Mouse (Mus musculus): Measurements from ENCODE around the gene Tmem209. TPM values are rescaled to one million over a fixed set of nuclear protein-coding genes. Genes with fewer than 3 reads are reported as not detected.
A peak's percentile ranks its signal among the peaks of the same experiment; 100 is the strongest.

Tmem209 gene
- polyA plus RNA-seq, 1 experiment from 2014 or later, result 32.9 TPM

DNA sequence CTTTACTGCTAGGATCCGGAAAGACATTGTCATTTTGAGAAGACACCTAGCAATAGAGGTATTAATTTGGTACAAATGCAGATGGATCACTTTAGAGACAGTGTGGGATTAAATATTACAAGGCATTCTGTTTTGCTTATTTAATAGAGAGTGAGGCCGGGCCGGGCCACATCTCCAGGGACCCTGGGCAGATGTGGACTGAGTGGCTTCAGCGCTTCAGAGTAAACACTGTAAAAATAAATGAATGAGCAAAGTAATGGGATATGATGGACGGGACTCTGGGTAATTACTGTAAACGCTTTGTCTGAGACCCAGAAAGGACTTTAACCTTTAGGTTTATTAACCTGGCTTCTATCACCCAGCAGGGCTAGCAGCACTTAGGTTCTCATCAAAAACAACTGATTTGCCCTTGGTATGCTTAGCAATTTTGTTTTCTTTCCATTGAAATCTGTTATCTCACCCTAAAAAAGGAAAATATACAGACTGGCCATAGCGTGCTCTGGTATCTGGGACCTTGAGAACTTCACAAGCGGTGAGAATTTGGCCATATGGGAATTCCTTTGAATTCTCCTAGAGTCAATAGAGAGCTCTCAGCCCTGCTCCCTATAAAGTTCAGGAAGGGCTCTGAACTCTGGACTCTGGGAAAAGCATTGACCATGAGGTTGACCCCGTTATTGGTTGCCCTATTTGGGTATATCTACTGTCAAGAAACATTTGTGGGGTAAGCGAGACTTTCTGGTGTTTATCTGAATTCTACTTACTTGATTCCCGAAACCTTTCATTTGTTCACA is 31.6 kb upstream of the Tmem209 start, which contains the start of gene Cpa2:
TSS of gene Cpa2 (plus strand) at position 574 of the 791 bp plus-strand sequence.
- Histone ChIP-seq H3K9ac (no peak within 1 kb of the TSS), H3K4me1 (replicated peaks; ENCODE audit: control insufficient read depth, insufficient read depth, low read length) (peaks cover 11% of the 10 kb centered on the region; the same call in 1 of the 2 replicates), H3K9me3 (ENCODE audit: control insufficient read depth, low read length) (no peaks in the 10 kb centered on the region), H3K36me3 (replicated peaks; ENCODE audit: control insufficient read depth, insufficient read depth) (no peaks in the 10 kb centered on the region), H3K4me2 (replicated peaks) (no peak within 1 kb of the TSS), H3K27me3 (ENCODE audit: control insufficient read depth, insufficient read depth, low read length) (no peaks in the 10 kb centered on the region), H3K4me3 (replicated peaks; ENCODE audit: low read length) (no peak within 1 kb of the TSS), H3K27ac (no peak within 1 kb of the TSS; the same call in 1 of the 2 replicates)
- no peak for DNase-seq (ENCODE audit: low spot score)
- no peak for ATAC-seq (ENCODE audit: low FRiP score)
- whole genome bisulfite sequencing, result 73% methylated on average over 11 of the region's 11 CpGs

DNA sequence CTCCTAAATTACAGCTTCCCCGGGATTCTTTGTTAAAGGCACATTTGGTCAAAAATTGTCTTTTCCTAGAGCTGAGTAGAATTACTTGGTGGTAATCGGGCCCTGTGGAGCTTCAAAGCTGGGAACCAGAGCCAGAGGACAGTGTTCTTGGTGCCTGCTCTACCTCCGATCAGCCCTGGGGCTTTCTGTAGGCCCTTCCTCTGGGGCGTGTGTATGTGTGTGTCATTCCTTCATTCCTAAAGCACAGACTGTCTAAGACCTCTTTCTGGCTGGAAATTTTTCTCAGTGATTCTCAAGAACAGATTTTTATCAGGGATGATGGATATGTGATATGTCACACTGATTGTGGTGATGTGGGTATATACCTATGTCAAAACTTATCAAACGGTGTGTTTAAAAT is 29.2 kb upstream of the Tmem209 start:
- no peak overlapping the region for H3K9ac ChIP-seq
- H3K36me3 ChIP-seq (replicated peaks; ENCODE audit: control insufficient read depth, insufficient read depth), result no peaks in the 10 kb centered on the region
- ATAC-seq (ENCODE audit: low FRiP score), result no peak
- H3K27ac ChIP-seq, result no peak overlapping the region
- 85% methylated on average over 5 of the region's 5 CpGs for WGBS
- no peak for DNase-seq (ENCODE audit: low spot score)
- no peaks in the 10 kb centered on the region for H3K4me1 ChIP-seq (replicated peaks; ENCODE audit: control insufficient read depth, insufficient read depth, low read length)
- no peaks in the 10 kb centered on the region for H3K27me3 ChIP-seq (ENCODE audit: control insufficient read depth, insufficient read depth, low read length)
- no peak overlapping the region for H3K4me3 ChIP-seq (replicated peaks; ENCODE audit: low read length)
- no peak overlapping the region for H3K4me2 ChIP-seq (replicated peaks)
- no peaks in the 10 kb centered on the region for H3K9me3 ChIP-seq (ENCODE audit: control insufficient read depth, low read length)

DNA sequence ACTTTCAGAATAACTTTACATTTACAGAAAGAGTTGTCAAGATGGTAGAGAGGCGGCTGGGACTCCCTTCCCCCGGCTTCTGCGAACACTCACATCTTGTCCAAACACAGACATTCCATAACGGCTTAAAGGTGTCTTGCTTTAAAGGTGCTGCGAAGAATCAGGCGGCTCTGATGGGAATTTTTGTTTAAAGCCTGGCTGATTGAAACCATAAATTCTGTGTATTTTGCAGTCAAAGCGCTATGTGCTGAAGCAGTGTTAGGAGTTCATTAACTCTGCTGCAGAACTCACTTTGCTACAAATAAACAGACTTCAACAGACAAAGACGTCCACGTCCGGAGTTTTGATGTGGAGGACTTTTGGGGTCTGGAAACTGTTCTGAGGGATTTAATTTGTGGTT is 28.7 kb upstream of the Tmem209 start:
- Histone ChIP-seq H3K27me3 (ENCODE audit: control insufficient read depth, insufficient read depth, low read length) (no peaks in the 10 kb centered on the region), H3K9ac (no peak overlapping the region), H3K4me2 (replicated peaks) (no peak overlapping the region), H3K27ac (no peak overlapping the region), H3K4me3 (replicated peaks; ENCODE audit: low read length) (no peak overlapping the region), H3K36me3 (replicated peaks; ENCODE audit: control insufficient read depth, insufficient read depth) (no peaks in the 10 kb centered on the region), H3K9me3 (ENCODE audit: control insufficient read depth, low read length) (no peaks in the 10 kb centered on the region), H3K4me1 (replicated peaks; ENCODE audit: control insufficient read depth, insufficient read depth, low read length) (no peaks in the 10 kb centered on the region)
- 69% methylated on average over 10 of the region's 10 CpGs for WGBS
- DNase-seq (ENCODE audit: low spot score) (no peak), ATAC-seq (ENCODE audit: low FRiP score) (no peak)

DNA sequence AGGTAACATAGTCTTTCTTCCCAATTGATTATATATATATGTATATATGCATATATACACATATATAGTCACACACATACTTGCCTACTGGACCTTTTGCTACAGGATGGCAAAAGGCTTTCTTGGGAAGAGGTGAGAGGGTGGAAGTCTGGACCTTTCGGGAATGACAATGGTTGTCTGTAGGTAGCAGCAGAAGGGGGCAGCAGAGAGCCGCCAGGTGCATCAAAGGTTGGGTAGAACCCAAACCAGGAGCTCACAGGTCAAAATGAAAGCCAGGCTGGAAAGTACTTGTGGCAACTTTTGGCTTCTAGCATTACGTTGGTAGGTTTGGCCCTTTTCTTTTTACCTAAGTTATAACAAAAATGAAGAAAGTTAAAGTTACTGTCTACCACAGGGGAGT is 25.8 kb upstream of the Tmem209 start:
- H3K4me2 ChIP-seq (replicated peaks), result no peak overlapping the region
- WGBS, result 45% methylated on average over 3 of the region's 3 CpGs

DNA sequence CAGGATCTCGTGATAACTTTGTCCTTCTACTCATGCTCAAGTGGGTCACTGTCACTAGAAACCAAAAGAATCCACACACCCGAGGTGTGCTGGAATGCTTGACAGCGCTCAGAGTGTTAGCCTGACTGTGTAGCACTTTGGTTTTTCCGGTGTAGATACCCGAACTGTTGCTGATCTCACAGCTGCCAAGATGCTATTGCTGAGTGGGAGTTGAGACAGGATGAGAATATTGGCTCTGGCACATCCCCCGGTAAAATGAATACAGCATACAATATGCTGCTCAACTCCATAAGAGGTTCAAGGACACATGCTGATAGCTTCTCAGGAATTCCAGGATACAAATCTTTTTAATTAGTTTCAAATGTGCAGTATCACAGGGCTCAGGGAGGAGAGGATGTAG is 19.2 kb upstream of the Tmem209 start:
- Histone ChIP-seq H3K9me3 (ENCODE audit: control insufficient read depth, low read length) (no peaks in the 10 kb centered on the region), H3K36me3 (replicated peaks; ENCODE audit: control insufficient read depth, insufficient read depth) (no peaks in the 10 kb centered on the region), H3K4me3 (replicated peaks; ENCODE audit: low read length) (no peak overlapping the region), H3K27ac (no peak overlapping the region), H3K4me1 (replicated peaks; ENCODE audit: control insufficient read depth, insufficient read depth, low read length) (peaks cover 11% of the 10 kb centered on the region; the same call in 1 of the 2 replicates), H3K9ac (no peak overlapping the region), H3K4me2 (replicated peaks) (no peak overlapping the region), H3K27me3 (ENCODE audit: control insufficient read depth, insufficient read depth, low read length) (no peaks in the 10 kb centered on the region)
- WGBS, result 76% methylated on average over 6 of the region's 6 CpGs
- ATAC-seq (ENCODE audit: low FRiP score), result no peak
- no peak for DNase-seq (ENCODE audit: low spot score)

More for the DNA sequence above, 25.8 kb upstream of the Tmem209 start:
- ATAC-seq (ENCODE audit: low FRiP score) (no peak), DNase-seq (ENCODE audit: low spot score) (no peak)
- H3K27ac ChIP-seq, result no peak overlapping the region
- no peak overlapping the region for H3K9ac ChIP-seq
- no peaks in the 10 kb centered on the region for H3K27me3 ChIP-seq (ENCODE audit: control insufficient read depth, insufficient read depth, low read length)
- no peaks in the 10 kb centered on the region for H3K9me3 ChIP-seq (ENCODE audit: control insufficient read depth, low read length)
- H3K36me3 ChIP-seq (replicated peaks; ENCODE audit: control insufficient read depth, insufficient read depth), result no peaks in the 10 kb centered on the region
- no peaks in the 10 kb centered on the region for H3K4me1 ChIP-seq (replicated peaks; ENCODE audit: control insufficient read depth, insufficient read depth, low read length)
- H3K4me3 ChIP-seq (replicated peaks; ENCODE audit: low read length), result no peak overlapping the region

DNA sequence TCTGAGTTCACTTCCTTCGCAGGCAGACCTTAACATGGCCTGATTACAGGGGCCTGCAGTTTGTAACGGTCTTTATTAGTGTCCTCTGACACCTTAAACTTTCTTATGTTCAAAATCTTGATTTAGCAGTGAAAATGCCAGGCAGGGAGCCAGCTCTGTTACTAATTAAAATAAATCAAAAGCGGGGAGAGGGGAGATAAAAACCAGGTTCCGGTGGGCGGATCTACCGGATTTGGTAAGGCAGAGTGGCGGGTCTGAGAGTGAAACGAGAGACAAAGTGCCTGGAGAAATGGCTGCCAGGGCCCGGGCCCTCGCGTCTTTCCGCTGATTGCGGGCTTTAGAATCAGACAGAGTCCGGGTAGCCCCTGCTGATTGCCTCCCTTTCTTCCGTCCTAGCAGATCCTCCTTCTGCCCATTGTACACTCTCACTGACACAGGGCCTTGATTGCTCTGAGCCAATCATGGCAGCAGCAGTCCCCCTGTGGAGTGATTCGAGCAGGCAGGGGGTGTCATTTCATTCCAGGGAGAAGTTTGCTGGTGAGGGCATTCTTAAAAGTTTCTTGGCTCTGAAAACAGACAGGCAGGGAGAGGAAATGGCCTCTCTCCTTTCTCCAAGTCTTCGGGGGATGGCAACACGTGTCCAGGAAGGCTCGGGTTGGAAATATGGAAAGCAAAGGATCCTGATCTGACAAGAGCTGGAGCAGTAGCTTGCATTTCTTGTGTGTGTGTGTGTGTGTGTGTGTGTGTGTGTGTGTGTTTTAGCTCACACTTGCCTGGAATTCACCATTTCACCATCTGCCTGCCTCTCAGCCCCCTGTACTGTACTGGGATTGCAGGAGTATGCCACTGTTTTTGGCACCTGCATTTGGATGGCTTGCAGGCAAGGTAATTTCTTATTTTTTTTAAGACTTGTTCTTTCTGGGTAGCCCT is 17.3 kb upstream of the Tmem209 start:
- Histone ChIP-seq H3K4me1 (replicated peaks; ENCODE audit: control insufficient read depth, insufficient read depth, low read length) (peaks cover 11% of the 10 kb centered on the region; the same call in 1 of the 2 replicates), H3K9ac (peak overlapping the region; percentile 12; the same call in 1 of the 2 replicates), H3K27me3 (ENCODE audit: control insufficient read depth, insufficient read depth, low read length) (no peaks in the 10 kb centered on the region), H3K9me3 (ENCODE audit: control insufficient read depth, low read length) (no peaks in the 10 kb centered on the region), H3K4me3 (replicated peaks; ENCODE audit: low read length) (no peak overlapping the region), H3K36me3 (replicated peaks; ENCODE audit: control insufficient read depth, insufficient read depth) (no peaks in the 10 kb centered on the region), H3K4me2 (replicated peaks) (peak overlapping the region; percentile 43), H3K27ac (peak overlapping the region; percentile 71)
- WGBS, result 11% methylated on average over 19 of the region's 19 CpGs
- peak; percentile 65; the same call in 1 of the 2 replicates for ATAC-seq (ENCODE audit: low FRiP score)
- DNase-seq (ENCODE audit: low spot score), result peak; percentile 50

DNA sequence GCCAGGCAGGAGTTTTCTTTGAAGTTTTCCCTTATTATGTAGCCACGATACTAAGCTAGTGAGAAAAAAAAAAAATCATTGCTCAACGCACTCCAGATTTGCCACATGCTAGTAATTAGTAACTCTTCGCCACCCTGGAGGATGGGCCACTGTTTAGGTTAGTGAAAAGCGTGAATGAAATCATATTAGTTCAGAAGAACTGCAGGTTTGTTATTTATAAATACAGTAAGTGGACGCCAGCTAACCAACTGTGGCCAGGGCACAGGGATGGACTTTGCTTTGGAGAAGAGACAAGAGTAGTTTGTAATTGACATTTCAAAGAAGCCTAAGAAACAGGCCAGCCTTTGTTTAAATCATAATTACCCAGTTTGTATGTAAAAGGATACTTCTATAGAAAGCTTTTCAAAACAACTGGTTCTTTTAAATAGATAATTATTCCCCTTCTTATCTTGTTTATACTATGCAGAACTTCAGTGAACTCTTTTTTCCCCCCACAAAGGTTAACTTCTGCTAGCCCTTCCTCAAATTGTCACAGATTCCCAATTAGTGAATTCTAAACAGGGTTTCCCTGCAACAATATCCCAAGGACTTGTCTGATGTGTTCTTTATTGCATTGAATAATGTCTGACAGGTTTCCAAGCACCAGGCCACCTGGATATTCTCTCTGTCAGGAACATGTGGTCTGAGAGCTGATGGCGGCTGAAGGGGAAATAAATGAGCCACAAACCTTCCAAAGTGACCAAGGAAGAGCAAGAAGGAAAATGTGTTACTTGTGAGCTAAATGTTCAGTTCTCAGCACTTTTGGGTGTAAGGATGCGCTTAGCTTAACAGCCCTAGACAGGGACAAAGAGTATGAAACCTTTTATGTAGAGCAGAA is 16.1 kb upstream of the Tmem209 start:
- Histone ChIP-seq H3K4me3 (replicated peaks; ENCODE audit: low read length) (no peak overlapping the region), H3K4me1 (replicated peaks; ENCODE audit: control insufficient read depth, insufficient read depth, low read length) (peaks cover 11% of the 10 kb centered on the region; the same call in 1 of the 2 replicates), H3K36me3 (replicated peaks; ENCODE audit: control insufficient read depth, insufficient read depth) (no peaks in the 10 kb centered on the region), H3K9me3 (ENCODE audit: control insufficient read depth, low read length) (no peaks in the 10 kb centered on the region), H3K4me2 (replicated peaks) (no peak overlapping the region), H3K9ac (no peak overlapping the region), H3K27me3 (ENCODE audit: control insufficient read depth, insufficient read depth, low read length) (no peaks in the 10 kb centered on the region), H3K27ac (no peak overlapping the region)
- 52% methylated on average over 7 of the region's 7 CpGs for WGBS
- DNase-seq (ENCODE audit: low spot score) (no peak), ATAC-seq (ENCODE audit: low FRiP score) (no peak)

DNA sequence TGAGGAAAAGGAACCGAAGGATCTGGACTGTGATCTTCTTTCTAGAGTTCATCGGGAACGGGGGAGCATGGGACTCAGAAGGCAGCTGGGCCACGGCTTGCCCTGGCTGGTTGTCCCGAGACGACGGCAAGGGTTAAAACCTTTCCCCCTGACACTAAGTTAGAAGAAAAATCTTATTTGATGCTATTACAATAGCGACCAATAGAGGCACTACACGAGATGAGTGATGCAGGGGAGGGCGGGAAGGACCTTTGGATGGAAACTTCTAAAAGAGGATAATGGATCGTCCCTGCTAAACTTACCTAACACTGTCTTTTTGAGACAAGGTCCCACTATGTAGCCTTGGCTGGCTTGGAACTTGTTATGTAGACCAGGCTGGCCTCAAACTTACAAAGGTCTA is 10.8 kb upstream of the Tmem209 start:
- ATAC-seq (ENCODE audit: low FRiP score) (no peak), DNase-seq (ENCODE audit: low spot score) (no peak)
- Histone ChIP-seq H3K4me1 (replicated peaks; ENCODE audit: control insufficient read depth, insufficient read depth, low read length) (no peaks in the 10 kb centered on the region), H3K9me3 (ENCODE audit: control insufficient read depth, low read length) (no peaks in the 10 kb centered on the region), H3K27ac (no peak overlapping the region), H3K27me3 (ENCODE audit: control insufficient read depth, insufficient read depth, low read length) (no peaks in the 10 kb centered on the region), H3K4me3 (replicated peaks; ENCODE audit: low read length) (no peak overlapping the region), H3K36me3 (replicated peaks; ENCODE audit: control insufficient read depth, insufficient read depth) (no peaks in the 10 kb centered on the region), H3K4me2 (replicated peaks) (no peak overlapping the region), H3K9ac (no peak overlapping the region)
- WGBS, result 68% methylated on average over 11 of the region's 11 CpGs
